Mouse (Mus musculus): ENCODE measurements around the gene Gm5148. TPM values are rescaled to one million over a fixed set of nuclear protein-coding genes. Genes with fewer than 3 reads are reported as not detected.

Gene Gm5148
- 1 to 10 TPM; 3.6 to 4.5 TPM for total RNA-seq (2021)

- peak; percentile 35 to 46 for DNase-seq (ENCODE audit: extremely low spot score in 1 of 2, low spot score in 1 of 2)
Observed at GRCm38 (mm10) chr3:37724171-37724804, at the start of gene Gm5148. Gene Gm5148 (minus strand): TSS chr3:37724490.

GRCm38 (mm10) chr3:37770951-37771350 lies 46.7 kb upstream of the Gm5148 start:
- DNase-seq (ENCODE audit: extremely low spot score in 1 of 2, low spot score in 1 of 2) = no peak

GRCm38 (mm10) chr3:37769268-37769756 lies 45.0 kb upstream of the Gm5148 start:
- DNase-seq (ENCODE audit: extremely low spot score in 1 of 2, low spot score in 1 of 2) = peak; percentile 55

DNA sequence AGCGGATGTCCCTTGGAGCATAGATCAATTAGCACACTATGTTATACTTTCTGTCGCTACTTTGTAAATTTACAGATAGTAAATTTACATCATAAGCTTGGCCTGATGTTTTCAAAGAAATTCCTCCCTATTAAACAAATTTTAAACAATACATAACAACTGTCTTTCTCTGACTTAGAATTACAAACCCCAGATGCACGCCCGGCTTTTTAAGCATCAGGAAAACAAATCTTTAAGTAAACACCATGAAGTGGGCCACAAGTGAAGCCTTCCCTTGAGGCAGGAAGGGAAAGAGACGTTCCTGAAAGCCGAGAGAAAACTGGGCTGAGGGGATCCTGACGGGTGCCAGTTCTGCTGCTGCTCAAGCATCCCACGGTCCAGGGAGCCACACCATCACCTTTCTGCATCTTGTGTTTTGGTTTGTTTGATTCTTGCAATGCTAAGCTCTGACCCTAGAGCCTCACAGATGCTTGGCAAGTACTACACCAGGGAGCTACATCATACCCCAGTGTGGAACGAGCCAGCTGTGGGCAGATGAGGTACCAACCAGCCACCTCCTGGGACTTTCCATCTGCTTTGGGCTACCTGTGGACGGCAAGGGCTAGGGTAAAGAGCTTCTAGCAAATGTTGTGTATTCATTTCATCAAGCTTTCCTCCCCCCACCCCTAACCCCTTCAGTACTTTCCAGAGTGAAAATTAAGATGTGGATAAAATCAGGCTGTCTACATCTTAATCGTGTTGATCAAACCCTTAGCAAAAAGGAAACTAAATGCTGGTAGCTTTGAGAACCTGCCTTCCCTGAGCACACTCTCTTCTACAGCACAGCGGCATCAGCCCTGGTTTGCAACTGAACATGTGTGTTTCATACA lies 43.1 kb upstream of the Gm5148 start:
- DNase-seq (ENCODE audit: extremely low spot score in 1 of 2, low spot score in 1 of 2) = no peak

DNA sequence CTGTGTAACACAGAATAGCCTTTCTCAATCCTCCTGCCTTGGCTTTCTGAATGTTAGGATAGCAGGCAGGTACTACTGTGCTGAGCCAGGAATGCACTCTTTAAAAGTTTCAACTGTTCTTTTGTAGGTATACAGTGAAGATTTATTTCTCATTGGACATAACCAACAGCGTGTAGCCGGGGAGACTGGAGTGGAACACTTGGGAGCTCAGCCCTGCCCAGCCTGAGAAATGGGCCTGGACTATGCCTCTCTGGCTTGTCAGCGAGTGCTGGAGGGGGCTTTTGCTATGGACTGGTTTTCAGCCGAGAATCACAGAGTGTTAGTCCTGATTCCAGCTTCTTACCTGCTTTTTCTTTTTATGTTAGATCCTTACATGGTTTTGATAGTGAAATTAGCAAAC lies 42.3 kb upstream of the Gm5148 start:
- no peak for DNase-seq (ENCODE audit: extremely low spot score in 1 of 2, low spot score in 1 of 2)

- no peak for DNase-seq (ENCODE audit: extremely low spot score in 1 of 2, low spot score in 1 of 2)
Observed at GRCm38 (mm10) chr3:37765971-37766370, 41.7 kb upstream of the Gm5148 start.

DNA sequence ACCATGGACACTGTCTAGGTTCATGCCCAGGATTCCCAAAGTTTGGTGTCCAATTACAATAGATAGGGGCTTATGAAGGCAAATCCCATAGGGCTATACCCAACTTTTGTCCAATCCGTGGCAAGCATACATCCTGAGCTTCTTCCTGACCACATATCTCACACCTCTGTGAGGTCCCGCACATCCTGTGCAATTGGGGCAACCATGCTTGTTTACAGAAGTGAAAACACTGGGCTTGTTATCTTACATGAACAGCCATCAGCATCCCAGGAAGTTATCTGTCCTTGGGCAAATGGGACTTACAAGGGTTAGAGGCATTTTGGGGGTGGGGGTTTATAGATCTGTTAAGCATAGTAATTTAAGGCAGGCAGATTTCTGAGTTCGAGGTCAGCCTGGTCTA lies 41.0 kb upstream of the Gm5148 start:
- no peak for DNase-seq (ENCODE audit: extremely low spot score in 1 of 2, low spot score in 1 of 2)

GRCm38 (mm10) chr3:37762303-37762702 lies 38.0 kb upstream of the Gm5148 start:
- DNase-seq (ENCODE audit: extremely low spot score in 1 of 2, low spot score in 1 of 2) = no peak

- no peak for DNase-seq (ENCODE audit: extremely low spot score in 1 of 2, low spot score in 1 of 2)
Observed at GRCm38 (mm10) chr3:37761741-37762140, 37.5 kb upstream of the Gm5148 start.

GRCm38 (mm10) chr3:37760866-37761265 lies 36.6 kb upstream of the Gm5148 start:
- no peak for DNase-seq (ENCODE audit: extremely low spot score in 1 of 2, low spot score in 1 of 2)

DNA sequence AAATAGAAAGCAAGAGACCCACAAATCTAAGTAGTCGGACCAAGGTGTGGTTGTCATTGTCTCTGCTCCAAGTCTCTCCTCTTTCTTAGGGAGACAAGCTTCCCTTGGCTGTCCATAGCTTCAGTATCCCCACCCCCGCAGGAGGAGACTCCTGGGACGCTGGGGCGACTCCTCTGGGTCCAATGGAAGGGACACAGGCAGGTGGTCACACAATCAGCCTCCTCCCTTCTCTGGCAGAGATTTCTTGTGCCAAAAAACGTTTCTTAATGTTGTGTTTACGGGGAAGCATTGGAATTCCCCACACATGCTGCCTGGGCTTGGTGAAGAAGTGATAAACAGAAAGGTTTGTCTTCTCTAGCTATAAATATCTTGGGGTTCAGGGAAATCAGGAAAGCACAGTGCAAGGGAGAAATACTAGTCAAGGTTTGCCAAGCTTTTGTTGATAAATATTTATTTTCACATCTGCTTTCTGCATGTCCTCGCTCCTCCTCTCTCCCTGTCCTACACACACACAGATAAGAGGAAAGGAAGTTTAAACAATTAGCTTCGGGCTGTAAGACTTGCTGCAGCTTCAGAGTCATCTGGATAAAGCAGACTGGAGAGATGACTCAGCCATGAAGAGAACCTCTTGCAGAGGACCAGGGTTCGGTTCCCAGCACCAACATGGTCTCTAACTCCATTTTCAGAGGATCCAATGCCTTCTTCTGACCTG lies 34.5 kb upstream of the Gm5148 start:
- no peak for DNase-seq (ENCODE audit: extremely low spot score in 1 of 2, low spot score in 1 of 2)

DNA sequence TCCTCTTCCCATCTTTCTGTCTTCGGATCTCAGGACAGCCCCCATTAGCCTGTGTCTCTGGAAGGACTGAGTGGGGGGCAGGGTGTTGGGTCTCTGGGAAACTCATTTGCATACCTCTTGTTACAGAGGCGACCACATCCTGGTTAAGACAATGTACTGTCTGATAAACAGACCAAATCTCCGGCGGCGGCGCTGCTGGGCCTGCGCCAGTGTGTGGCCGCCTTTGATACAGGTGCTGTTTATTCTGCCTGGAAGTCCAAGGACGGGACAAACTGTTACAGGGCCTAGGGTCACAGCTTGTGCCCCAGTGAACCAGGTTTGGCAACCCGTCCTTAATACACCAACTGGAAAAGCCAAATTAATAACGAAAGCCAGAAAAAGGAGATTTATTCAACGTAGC lies 33.8 kb upstream of the Gm5148 start:
- DNase-seq (ENCODE audit: extremely low spot score in 1 of 2, low spot score in 1 of 2) = no peak

GRCm38 (mm10) chr3:37757613-37758012 lies 33.3 kb upstream of the Gm5148 start:
- DNase-seq (ENCODE audit: extremely low spot score in 1 of 2, low spot score in 1 of 2) = no peak

- no peak for DNase-seq (ENCODE audit: extremely low spot score in 1 of 2, low spot score in 1 of 2)
Observed at GRCm38 (mm10) chr3:37756005-37756404, 31.7 kb upstream of the Gm5148 start.

GRCm38 (mm10) chr3:37754639-37755038 lies 30.3 kb upstream of the Gm5148 start:
- DNase-seq (ENCODE audit: extremely low spot score in 1 of 2, low spot score in 1 of 2) = no peak

DNA sequence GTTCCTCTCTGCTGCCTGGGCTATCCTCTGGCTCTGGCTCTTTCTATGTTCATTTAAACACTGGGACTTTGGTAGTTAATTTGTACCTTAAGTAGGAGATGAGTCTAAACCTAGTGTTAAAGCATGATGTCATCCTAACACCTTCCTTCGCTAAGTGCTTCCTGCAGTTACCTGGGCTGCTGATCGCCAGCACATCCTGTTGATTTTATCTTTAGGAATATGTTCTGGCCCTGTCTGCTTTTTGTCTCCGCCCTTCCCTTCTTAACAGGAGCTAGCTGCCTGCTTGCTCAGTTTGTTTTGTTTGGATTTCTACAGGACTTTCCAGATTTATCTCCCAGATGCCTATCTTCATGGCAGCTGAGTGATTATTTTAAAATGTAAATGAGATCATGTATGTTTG lies 28.9 kb upstream of the Gm5148 start:
- DNase-seq (ENCODE audit: extremely low spot score in 1 of 2, low spot score in 1 of 2) = no peak

GRCm38 (mm10) chr3:37748002-37748733 lies 23.9 kb upstream of the Gm5148 start:
- no peak for DNase-seq (ENCODE audit: extremely low spot score in 1 of 2, low spot score in 1 of 2)

GRCm38 (mm10) chr3:37747258-37748001 lies 23.1 kb upstream of the Gm5148 start:
- no peak for DNase-seq (ENCODE audit: extremely low spot score in 1 of 2, low spot score in 1 of 2)

DNA sequence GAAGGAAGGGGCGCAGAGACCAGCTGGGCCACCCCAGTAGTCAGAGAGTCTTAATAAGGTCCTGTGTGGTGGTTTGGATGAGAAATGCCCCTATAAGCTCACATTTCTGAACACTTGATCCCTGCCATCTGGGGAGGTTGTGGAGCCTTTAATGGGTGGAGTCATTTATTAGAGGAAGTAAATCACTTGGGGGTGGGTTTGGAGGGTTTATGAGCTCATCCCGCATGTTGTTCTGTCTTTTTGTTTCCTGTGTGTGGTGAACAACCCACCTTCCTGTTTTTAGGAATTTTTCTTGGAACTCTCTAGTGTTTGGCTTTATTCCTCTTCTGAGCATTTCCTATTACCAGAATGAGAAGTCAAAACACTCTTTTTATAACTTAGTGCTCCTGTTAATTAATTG lies 19.8 kb upstream of the Gm5148 start:
- DNase-seq (ENCODE audit: extremely low spot score in 1 of 2, low spot score in 1 of 2) = no peak

- no peak for DNase-seq (ENCODE audit: extremely low spot score in 1 of 2, low spot score in 1 of 2)
Observed at GRCm38 (mm10) chr3:37739996-37740395, 15.7 kb upstream of the Gm5148 start.

Data from layer of hippocampus, postnatal 25 days (tissue).